Mouse (Mus musculus) urinary bladder, postnatal 14 days (tissue): ENCODE measurements around the gene Cdc42bpg.

Experiments
- DNase-seq: peaks from one replicate; pipeline ENCODE4 v3.0.0; 2021; ENCODE audit warnings: low spot score

The Cdc42bpg gene

GRCm38 (mm10) chr19:6324751-6325150, 18.5 kb downstream of the Cdc42bpg start:
- no peak for DNase-seq

- no peak for DNase-seq
These were observed 24.9 kb downstream of the Cdc42bpg start for GRCm38 (mm10) chr19:6331178-6331577.

- peak; percentile 64 for DNase-seq
These were observed 25.7 kb downstream of the Cdc42bpg start for GRCm38 (mm10) chr19:6331719-6332516.

- no peak for DNase-seq
These were observed 27.7 kb downstream of the Cdc42bpg start for GRCm38 (mm10) chr19:6333761-6334595.

- peak; percentile 92 for DNase-seq
These were observed 28.6 kb downstream of the Cdc42bpg start, which contains the start of gene Men1 for GRCm38 (mm10) chr19:6334673-6335457. Gene Men1, plus strand, starts transcription at chr19:6334979.

GRCm38 (mm10) chr19:6335458-6335827, 29.2 kb downstream of the Cdc42bpg start:
- no peak for DNase-seq

- DNase-seq = no peak
These were observed 30.7 kb downstream of the Cdc42bpg start for GRCm38 (mm10) chr19:6336920-6337319.

GRCm38 (mm10) chr19:6338171-6338570, 31.9 kb downstream of the Cdc42bpg start:
- DNase-seq = no peak

- DNase-seq = no peak
These were observed 32.5 kb downstream of the Cdc42bpg start for GRCm38 (mm10) chr19:6338716-6339115.

GRCm38 (mm10) chr19:6339191-6339590, 32.9 kb downstream of the Cdc42bpg start:
- DNase-seq = no peak

- DNase-seq = no peak
These were observed 33.7 kb downstream of the Cdc42bpg start for GRCm38 (mm10) chr19:6339890-6340504.

- peak; percentile 90 for DNase-seq
These were observed 34.5 kb downstream of the Cdc42bpg start, which contains the start of gene Map4k2 for GRCm38 (mm10) chr19:6340524-6341452. Gene Map4k2, plus strand, starts transcription at chr19:6341135.

GRCm38 (mm10) chr19:6341453-6342077, 35.3 kb downstream of the Cdc42bpg start:
- no peak for DNase-seq

GRCm38 (mm10) chr19:6342276-6342933, 36.1 kb downstream of the Cdc42bpg start:
- DNase-seq = no peak

GRCm38 (mm10) chr19:6343066-6343925, 37.0 kb downstream of the Cdc42bpg start:
- DNase-seq = no peak

- DNase-seq = no peak
These were observed 37.7 kb downstream of the Cdc42bpg start for GRCm38 (mm10) chr19:6343996-6344395.

GRCm38 (mm10) chr19:6346023-6346422, 39.8 kb downstream of the Cdc42bpg start:
- no peak for DNase-seq

- DNase-seq = no peak
These were observed 40.4 kb downstream of the Cdc42bpg start for GRCm38 (mm10) chr19:6346661-6347060.

GRCm38 (mm10) chr19:6347615-6348014, 41.4 kb downstream of the Cdc42bpg start:
- DNase-seq = no peak
